Mouse (Mus musculus) CH12.LX (cell line): Measurements from ENCODE around the gene Foxp1.

Source experiments
- CTCF ChIP-seq, 2 experiments: IDR thresholded peaks in 1 of 2; conservative IDR thresholded peaks in 1 of 2; 2 replicates each; pipeline ENCODE4 v1.5.1; 2011 to 2012; ENCODE audit warnings: low read depth in 2 of 2, low read length in 2 of 2, improper control_type of control experiment in 1 of 2, inconsistent platforms in 1 of 2, mild to moderate bottlenecking in 1 of 2, moderate library complexity in 1 of 2
- E2F4 ChIP-seq: IDR thresholded peaks from 2 replicates; pipeline ENCODE4 v1.6.1; 2011; ENCODE audit warnings: low read depth, low read length, improper control_type of control experiment; ENCODE audit not compliant: insufficient replicate concordance
- EP300 ChIP-seq: IDR thresholded peaks from 2 replicates; pipeline ENCODE4 v1.6.1; 2011; ENCODE audit warnings: low read length, improper control_type of control experiment
- MXI1 ChIP-seq: IDR thresholded peaks from 2 replicates; pipeline ENCODE4 v1.6.1; 2011; ENCODE audit warnings: mild to moderate bottlenecking, low read depth, low read length, improper control_type of control experiment
- MYC ChIP-seq: IDR thresholded peaks from 2 replicates; pipeline ENCODE4 v1.6.1; 2011; ENCODE audit warnings: low read depth, mild to moderate bottlenecking, improper control_type of control experiment, low read length
- NELFE ChIP-seq: IDR thresholded peaks from 2 replicates; pipeline ENCODE4 v1.6.1; 2011; ENCODE audit warnings: low read depth, low read length, improper control_type of control experiment
- TCF12 ChIP-seq: IDR thresholded peaks from 2 replicates; pipeline ENCODE4 v1.6.1; 2014; ENCODE audit warnings: low read depth, mild to moderate bottlenecking, inconsistent platforms, low read length, improper control_type of control experiment
- ZMIZ1 ChIP-seq: IDR thresholded peaks from 2 replicates; pipeline ENCODE4 v1.6.1; 2012; ENCODE audit warnings: low read depth, mild to moderate bottlenecking, inconsistent platforms, low read length, improper control_type of control experiment

- TF ChIP-seq MYC: no peak
- no peak for TF ChIP-seq TCF12
- TF ChIP-seq E2F4: no peak
- no peak for TF ChIP-seq ZMIZ1
- no peak for TF ChIP-seq EP300
- TF ChIP-seq MXI1: no peak
- no peak for TF ChIP-seq CTCF (conservative IDR thresholded peaks at IDR 0.05 in 1 of 2, IDR thresholded peaks at IDR 0.05 in 1 of 2; ENCODE audit: low read depth in 2 of 2, low read length in 2 of 2)
- no peak for TF ChIP-seq NELFE
Measured at GRCm38 (mm10) chr6:99142900-99143755, 379.4 kb downstream of the Foxp1 start.
